Mouse (Mus musculus) lung, embryonic 16.5 days (tissue): ENCODE data around the gene Rhoj. TPM values are rescaled to one million over a fixed set of nuclear protein-coding genes. Genes with fewer than 3 reads are reported as not detected.
"Not testable (repeated sequence)": the region's sequence is repeated elsewhere in the genome, so short reads cannot be mapped to it uniquely, and the experiment has no call there.

Source experiments
- ATAC-seq: fragments of 200-750 bp; cut with Nextera tagmentation; 2 replicates; pipeline ENCODE4 v1.8.0; 2017; ENCODE audit warnings: low read depth, mild to moderate bottlenecking, moderate library complexity
- H3K27ac ChIP-seq: fragments of 300-500 bp; sonication (generic); 2 replicates; pipeline ENCODE4 v1.5.1; 2014; ENCODE audit warnings: mild to moderate bottlenecking, control low read depth, low read length
- H3K27me3 ChIP-seq: fragments of 300-500 bp; sonication (generic); 2 replicates; pipeline ENCODE4 v1.6.1; 2014; ENCODE audit warnings: low read depth, low read length, mixed read lengths; ENCODE audit not compliant: control insufficient read depth, insufficient read depth
- H3K36me3 ChIP-seq: fragments of 300-500 bp; sonication (generic); 2 replicates; pipeline ENCODE4 v1.6.1; 2014; ENCODE audit warnings: low read length; ENCODE audit not compliant: control insufficient read depth, insufficient read depth
- H3K4me1 ChIP-seq: fragments of 300-500 bp; sonication (generic); replicated peaks from 2 replicates; pipeline ENCODE4 v1.6.1; 2014; ENCODE audit warnings: low read length, mixed read lengths; ENCODE audit not compliant: control insufficient read depth, insufficient read depth
- H3K4me2 ChIP-seq: fragments of 300-500 bp; sonication (generic); 2 replicates; pipeline ENCODE4 v1.6.1; 2014; ENCODE audit warnings: low read depth, low read length, control low read depth
- H3K4me3 ChIP-seq: fragments of 300-500 bp; sonication (generic); 2 replicates; pipeline ENCODE4 v1.5.1; 2014; ENCODE audit warnings: mild to moderate bottlenecking, low read length, control low read depth
- H3K9ac ChIP-seq: fragments of 300-500 bp; sonication (generic); 2 replicates; pipeline ENCODE4 v1.6.1; 2014; ENCODE audit warnings: low read length, control low read depth
- H3K9me3 ChIP-seq: fragments of 300-500 bp; sonication (generic); 2 replicates; pipeline ENCODE4 v1.6.1; 2016; ENCODE audit warnings: low read length; ENCODE audit not compliant: control insufficient read depth
- WGBS: fragments of 180-500 bp; shearing (Covaris S2); extraction: QIAGEN DNeasy Blood & Tissue Kit; methylation state at CpG from one replicate; pipeline ENCODE4 v1.1.7; 2014; 5-methylcytosine and 5-hydroxymethylcytosine counted together
- polyA plus RNA-seq: library from polyadenylated mRNA; unstranded; fragments of >200 nt; fragmentation: Nextera tagmentation; extraction: Ambion mirVana; gene quantifications from 2 replicates; pipeline ENCODE4 v1.2.1, GENCODE M21; 2015

Rhoj gene
- polyA plus RNA-seq, 1 experiment from 2014 or later: 66.0 TPM

- ATAC-seq: no peak
- no peak overlapping the region for H3K9ac ChIP-seq
- no peak overlapping the region for H3K4me2 ChIP-seq
- H3K27ac ChIP-seq: no peak overlapping the region
- H3K27me3 ChIP-seq: no peaks in the 10 kb centered on the region
- H3K36me3 ChIP-seq: no peaks in the 10 kb centered on the region
- H3K4me3 ChIP-seq: no peak overlapping the region
- no peaks in the 10 kb centered on the region for H3K9me3 ChIP-seq
- no peaks in the 10 kb centered on the region for H3K4me1 ChIP-seq
- 86% methylated on average over 6 of the region's 6 CpGs for WGBS
Measured at GRCm38 (mm10) chr12:75428719-75429118, 120.6 kb downstream of the Rhoj start.

DNA sequence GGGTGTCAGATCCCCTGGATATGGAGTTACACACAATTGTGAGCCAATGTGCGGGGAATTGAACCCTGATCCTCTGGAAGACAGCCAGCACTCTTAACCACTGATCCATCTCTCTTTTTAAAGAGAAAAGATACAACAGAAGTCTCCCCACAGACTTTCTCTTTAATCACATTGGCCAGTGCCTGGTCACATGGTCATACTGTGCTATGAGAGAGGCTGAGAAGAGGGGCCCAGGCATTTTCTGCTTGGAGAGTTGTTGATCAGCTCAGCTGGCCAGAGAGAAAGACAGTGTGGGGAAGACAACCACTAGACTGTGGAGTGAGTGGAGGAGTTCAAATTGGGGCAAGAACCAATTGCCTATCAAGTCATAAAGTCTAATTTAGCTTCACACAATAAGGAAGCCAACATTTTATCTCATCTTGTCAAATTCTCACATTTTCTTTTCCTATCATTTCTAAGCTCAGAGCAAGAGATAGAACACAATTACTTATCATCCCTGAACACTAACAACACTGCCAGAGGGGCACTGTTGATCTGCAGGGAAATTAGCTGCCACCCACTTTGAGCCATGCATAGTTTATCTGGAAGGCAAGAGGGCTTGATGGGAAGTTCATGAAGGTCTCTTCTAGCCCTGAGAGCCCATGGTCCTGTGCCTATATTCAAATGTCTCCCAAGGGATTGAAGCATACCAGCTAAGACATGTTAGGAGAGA lies 121.7 kb downstream of the Rhoj start:
- no peak for ATAC-seq
- Histone ChIP-seq H3K4me2 (no peak overlapping the region), H3K9me3 (no peaks in the 10 kb centered on the region), H3K36me3 (no peaks in the 10 kb centered on the region), H3K27ac (no peak overlapping the region), H3K4me3 (no peak overlapping the region), H3K4me1 (no peaks in the 10 kb centered on the region), H3K9ac (no peak overlapping the region), H3K27me3 (no peaks in the 10 kb centered on the region)
- 70% methylated on average over 1 of the region's 1 CpGs for WGBS

GRCm38 (mm10) chr12:75432400-75432799 lies 124.3 kb downstream of the Rhoj start:
- H3K27me3 ChIP-seq, H3K4me2 ChIP-seq, H3K27ac ChIP-seq, H3K36me3 ChIP-seq, H3K4me1 ChIP-seq, ATAC-seq, H3K4me3 ChIP-seq, H3K9me3 ChIP-seq, H3K9ac ChIP-seq: not testable (repeated sequence)
- 81% methylated on average over 6 of the region's 6 CpGs for WGBS

GRCm38 (mm10) chr12:75446245-75446644 lies 138.1 kb downstream of the Rhoj start:
- H3K9me3 ChIP-seq: no peaks in the 10 kb centered on the region
- peaks cover 2% of the 10 kb centered on the region for H3K36me3 ChIP-seq
- peak; percentile 59 for ATAC-seq
- peaks cover 28% of the 10 kb centered on the region for H3K4me1 ChIP-seq
- H3K4me3 ChIP-seq: no peak overlapping the region
- 59% methylated on average over 7 of the region's 7 CpGs for WGBS
- H3K27me3 ChIP-seq: no peaks in the 10 kb centered on the region
- no peak overlapping the region for H3K9ac ChIP-seq
- no peak overlapping the region for H3K27ac ChIP-seq
- H3K4me2 ChIP-seq: no peak overlapping the region

DNA sequence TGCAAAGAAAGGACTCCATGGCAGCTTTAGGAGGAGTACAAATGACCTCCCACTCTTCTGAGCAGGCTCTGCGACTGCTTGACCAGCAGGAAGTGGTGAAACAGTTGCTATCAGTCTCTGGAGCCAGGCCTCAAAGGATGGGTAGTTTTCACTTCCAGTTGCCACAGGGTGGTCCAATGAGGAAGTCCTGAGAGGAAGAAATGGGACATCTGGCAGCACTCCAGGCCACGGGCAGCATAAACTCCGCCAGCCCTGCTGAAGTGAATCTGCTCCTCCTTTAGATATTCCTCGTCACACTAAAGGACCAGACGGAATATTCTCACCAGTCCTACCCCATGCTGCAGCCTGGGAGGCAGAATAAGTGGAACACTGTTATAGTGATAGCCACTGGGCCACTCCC lies 140.8 kb downstream of the Rhoj start:
- 64% methylated on average over 5 of the region's 5 CpGs for whole genome bisulfite sequencing
- Histone ChIP-seq H3K27me3 (no peaks in the 10 kb centered on the region), H3K36me3 (peaks cover 11% of the 10 kb centered on the region), H3K4me2 (no peak overlapping the region), H3K4me1 (peaks cover 28% of the 10 kb centered on the region), H3K9me3 (no peaks in the 10 kb centered on the region), H3K27ac (peak overlapping the region; percentile 36; the same call in 1 of the 2 replicates), H3K4me3 (no peak overlapping the region), H3K9ac (no peak overlapping the region)
- no peak for ATAC-seq

DNA sequence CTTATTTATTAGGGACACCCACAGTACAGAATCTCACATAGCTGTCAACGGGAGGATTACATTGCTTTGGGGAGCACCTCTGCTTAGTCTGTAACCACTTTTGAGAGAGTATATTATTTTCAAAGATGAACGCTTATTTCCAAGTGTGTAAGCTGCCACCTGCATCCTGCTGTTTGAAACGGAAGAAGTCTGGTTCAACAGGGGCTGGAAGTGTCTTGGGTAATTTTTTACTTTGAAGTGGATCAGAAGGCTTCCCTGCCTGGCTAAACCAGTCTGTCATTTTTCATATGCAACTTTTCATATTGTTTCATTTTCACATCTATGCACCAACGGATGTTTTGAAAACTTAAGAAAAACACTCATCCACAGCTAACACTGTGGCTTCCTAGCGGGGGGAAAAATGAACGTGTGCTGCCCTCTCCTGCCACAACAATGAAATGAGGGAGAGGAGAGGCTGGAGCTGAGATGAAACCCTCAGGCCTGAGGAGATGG lies 141.4 kb downstream of the Rhoj start:
- H3K27me3 ChIP-seq: no peaks in the 10 kb centered on the region
- no peak overlapping the region for H3K9ac ChIP-seq
- 38% methylated on average over 6 of the region's 6 CpGs for WGBS
- ATAC-seq: peak; percentile 51; the same call in 1 of the 2 replicates
- H3K27ac ChIP-seq: peak overlapping the region; percentile 16; the same call in 1 of the 2 replicates
- H3K4me2 ChIP-seq: no peak overlapping the region
- H3K4me1 ChIP-seq: peaks cover 23% of the 10 kb centered on the region
- peaks cover 11% of the 10 kb centered on the region for H3K36me3 ChIP-seq
- no peaks in the 10 kb centered on the region for H3K9me3 ChIP-seq
- H3K4me3 ChIP-seq: no peak overlapping the region

GRCm38 (mm10) chr12:75450011-75450410 lies 141.9 kb downstream of the Rhoj start:
- Histone ChIP-seq H3K4me3 (no peak overlapping the region), H3K9ac (no peak overlapping the region), H3K4me2 (peak overlapping the region; percentile 1; the same call in 1 of the 2 replicates), H3K27me3 (no peaks in the 10 kb centered on the region), H3K36me3 (peaks cover 11% of the 10 kb centered on the region), H3K9me3 (no peaks in the 10 kb centered on the region), H3K4me1 (peaks cover 23% of the 10 kb centered on the region), H3K27ac (no peak overlapping the region; the same call in 1 of the 2 replicates)
- peak; percentile 80 for ATAC-seq
- WGBS: 34% methylated on average over 14 of the region's 14 CpGs

- ATAC-seq: no peak
- peaks cover 23% of the 10 kb centered on the region for H3K4me1 ChIP-seq
- no peaks in the 10 kb centered on the region for H3K9me3 ChIP-seq
- H3K36me3 ChIP-seq: peaks cover 11% of the 10 kb centered on the region
- no peak overlapping the region for H3K9ac ChIP-seq
- no peak overlapping the region for H3K4me3 ChIP-seq
- no peaks in the 10 kb centered on the region for H3K27me3 ChIP-seq
- 85% methylated on average over 8 of the region's 8 CpGs for WGBS
- H3K27ac ChIP-seq: no peak overlapping the region
- no peak overlapping the region for H3K4me2 ChIP-seq
Measured at GRCm38 (mm10) chr12:75450592-75450991, 142.5 kb downstream of the Rhoj start.
